Mouse (Mus musculus) brain, embryonic 14.5 days (tissue): ENCODE results near the gene Lrrc32.

ENCODE experiments used
- CTCF ChIP-seq: fragments of 200-500 bp; IDR thresholded peaks from 2 replicates; pipeline ENCODE4 v1.5.1; 2012; ENCODE audit warnings: inconsistent platforms, mild to moderate bottlenecking, moderate library complexity, borderline replicate concordance; ENCODE audit not compliant: insufficient read depth, insufficient read length; ENCODE audit errors: extremely low read depth
- POLR2A ChIP-seq: fragments of 200-500 bp; IDR thresholded peaks from 2 replicates; pipeline ENCODE4 v1.6.1; 2012; ENCODE audit warnings: mild to moderate bottlenecking, inconsistent platforms, borderline replicate concordance; ENCODE audit not compliant: poor library complexity, insufficient read depth, insufficient read length, severe bottlenecking; ENCODE audit errors: extremely low read depth

DNA sequence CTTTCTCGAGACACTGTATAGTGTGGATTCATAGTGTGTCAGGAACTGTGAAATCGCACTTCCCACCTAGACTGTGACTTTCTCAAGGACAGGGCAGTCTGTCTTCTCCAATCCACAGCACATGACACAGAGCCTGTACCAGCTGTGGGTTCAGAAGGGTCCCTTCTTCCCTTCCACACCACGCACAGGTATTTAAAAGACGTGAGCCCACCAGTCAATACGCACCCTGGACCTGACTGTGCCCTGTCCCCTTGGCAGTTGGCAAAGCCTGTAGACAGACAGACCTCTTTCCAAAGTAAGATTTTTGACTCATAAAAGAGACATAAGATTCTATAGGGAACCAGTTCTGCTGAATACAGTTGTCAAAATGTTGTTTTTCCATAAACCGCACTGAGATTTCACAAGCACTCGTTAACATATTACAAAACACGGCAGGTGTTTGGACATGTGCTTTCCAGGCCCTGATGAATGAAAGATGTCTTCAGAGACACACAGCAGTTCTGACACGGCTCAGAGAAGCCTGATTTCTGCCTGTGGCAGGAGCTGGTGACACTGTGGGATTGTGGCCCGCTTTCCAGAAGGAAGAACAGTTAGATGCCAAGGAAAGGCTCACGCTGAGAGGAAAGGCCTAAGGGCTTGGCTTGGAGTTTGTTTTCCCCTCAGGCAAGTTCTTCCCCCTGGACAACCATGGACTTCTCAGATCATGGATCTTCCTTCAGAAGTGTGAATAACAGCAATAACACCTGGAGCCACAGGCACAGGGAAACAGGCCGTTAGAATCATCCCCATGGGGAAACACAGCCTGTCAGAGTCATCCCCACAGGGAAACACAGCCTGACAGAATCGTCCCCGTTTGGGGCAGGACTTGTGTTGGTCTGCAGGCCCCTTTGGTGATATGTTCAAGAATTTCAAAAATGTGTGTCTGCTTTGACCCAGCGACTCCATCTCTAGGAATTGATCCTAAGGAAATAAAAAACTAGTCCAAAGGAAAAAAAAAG lies 22.2 kb downstream of the Lrrc32 start:
- TF ChIP-seq CTCF (no peak), POLR2A (no peak)
